Mouse (Mus musculus) brain, embryonic 14.5 days (tissue): ENCODE measurements around the gene Pld1. TPM values are rescaled to one million over a fixed set of nuclear protein-coding genes. Genes with fewer than 3 reads are reported as not detected.

ENCODE experiments used
- DNase-seq: peaks from one replicate; pipeline ENCODE4 v3.0.0-alpha.2; 2011; ENCODE audit warnings: low read depth
- CTCF ChIP-seq: fragments of 200-500 bp; IDR thresholded peaks from 2 replicates; pipeline ENCODE4 v1.5.1; 2012; ENCODE audit warnings: inconsistent platforms, mild to moderate bottlenecking, moderate library complexity, borderline replicate concordance; ENCODE audit not compliant: insufficient read depth, insufficient read length; ENCODE audit errors: extremely low read depth
- POLR2A ChIP-seq: fragments of 200-500 bp; IDR thresholded peaks from 2 replicates; pipeline ENCODE4 v1.6.1; 2012; ENCODE audit warnings: mild to moderate bottlenecking, inconsistent platforms, borderline replicate concordance; ENCODE audit not compliant: poor library complexity, insufficient read depth, insufficient read length, severe bottlenecking; ENCODE audit errors: extremely low read depth
- polyA plus RNA-seq: library from polyadenylated mRNA; depleted of rRNA; stranded (reverse); fragments of >200 nt; gene quantifications from 2 replicates; pipeline ENCODE4 v1.2.3, GENCODE M21; 2012

Gene Pld1
- polyA plus RNA-seq, 1 experiment, result 4.6 TPM

GRCm38 (mm10) chr3:27949873-27950250, 11.4 kb downstream of the Pld1 start:
- no peak for DNase-seq
- TF ChIP-seq CTCF (no peak), POLR2A (no peak)

GRCm38 (mm10) chr3:27950726-27951125, 12.2 kb downstream of the Pld1 start:
- no peak for DNase-seq
- no peak for TF ChIP-seq CTCF
- TF ChIP-seq POLR2A, result no peak

GRCm38 (mm10) chr3:27951721-27952120, 13.2 kb downstream of the Pld1 start:
- no peak for TF ChIP-seq CTCF
- no peak for TF ChIP-seq POLR2A
- no peak for DNase-seq

- DNase-seq, result no peak
- no peak for TF ChIP-seq POLR2A
Measured at GRCm38 (mm10) chr3:27956006-27956405, 17.5 kb downstream of the Pld1 start.

GRCm38 (mm10) chr3:27959221-27959620, 20.7 kb downstream of the Pld1 start:
- no peak for DNase-seq
- TF ChIP-seq POLR2A (no peak), CTCF (no peak)

- TF ChIP-seq CTCF (no peak), POLR2A (no peak)
Measured at GRCm38 (mm10) chr3:27961162-27961561, 22.7 kb downstream of the Pld1 start.

GRCm38 (mm10) chr3:27963795-27964201, 25.3 kb downstream of the Pld1 start:
- peak; percentile 63 for DNase-seq

More at GRCm38 (mm10) chr3:27961162-27961561, 22.7 kb downstream of the Pld1 start:
- no peak for DNase-seq

GRCm38 (mm10) chr3:27968671-27969070, 30.2 kb downstream of the Pld1 start:
- no peak for DNase-seq
- TF ChIP-seq POLR2A (no peak), CTCF (no peak)

More at GRCm38 (mm10) chr3:27963795-27964201, 25.3 kb downstream of the Pld1 start:
- TF ChIP-seq CTCF (no peak), POLR2A (no peak)

- no peak for DNase-seq
- TF ChIP-seq CTCF, result no peak
- TF ChIP-seq POLR2A, result no peak
Measured at GRCm38 (mm10) chr3:27973936-27974335, 35.4 kb downstream of the Pld1 start.

GRCm38 (mm10) chr3:27974981-27975380, 36.5 kb downstream of the Pld1 start:
- TF ChIP-seq CTCF, result no peak
- no peak for DNase-seq

GRCm38 (mm10) chr3:27976931-27977544, 38.5 kb downstream of the Pld1 start:
- TF ChIP-seq CTCF, result no peak
- no peak for DNase-seq

- TF ChIP-seq POLR2A (no peak), CTCF (no peak)
- peak; percentile 54 for DNase-seq
Measured at GRCm38 (mm10) chr3:27978030-27978723, 39.7 kb downstream of the Pld1 start.
